Mouse (Mus musculus) mouse trophoblast stem cell (cell line): ENCODE measurements around the gene Rph3al.

Experiments
- in situ Hi-C, 2 experiments: fragments of 300-500 bp; cut with MseI, MboI; formaldehyde crosslinking; loops; 2 replicates in 1 of 2; 3 replicates in 1 of 2; pipeline ENCODE4 v1.15.1; 2025

Gene Rph3al

DNA sequence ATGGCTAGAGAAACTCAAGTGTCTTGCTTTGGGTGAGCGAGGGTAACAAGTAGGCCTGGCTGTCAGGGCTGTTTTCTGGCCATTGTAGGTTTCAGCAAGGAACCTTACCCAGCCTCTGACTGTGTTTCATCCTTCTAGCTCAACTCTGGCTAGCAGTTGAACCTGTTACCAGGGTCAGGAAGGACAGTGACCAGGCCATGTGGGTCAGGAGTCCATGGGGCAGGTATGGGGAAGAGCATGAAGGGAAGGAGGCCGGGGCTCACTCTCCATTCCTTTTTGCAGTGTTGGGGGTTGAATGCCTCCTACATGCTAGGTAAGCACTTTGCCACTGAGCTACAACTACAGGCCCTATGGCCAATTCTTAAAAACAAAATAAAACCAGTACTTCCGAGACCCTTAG is 107.8 kb downstream of the Rph3al start:
- in situ Hi-C loops: no loop called here

DNA sequence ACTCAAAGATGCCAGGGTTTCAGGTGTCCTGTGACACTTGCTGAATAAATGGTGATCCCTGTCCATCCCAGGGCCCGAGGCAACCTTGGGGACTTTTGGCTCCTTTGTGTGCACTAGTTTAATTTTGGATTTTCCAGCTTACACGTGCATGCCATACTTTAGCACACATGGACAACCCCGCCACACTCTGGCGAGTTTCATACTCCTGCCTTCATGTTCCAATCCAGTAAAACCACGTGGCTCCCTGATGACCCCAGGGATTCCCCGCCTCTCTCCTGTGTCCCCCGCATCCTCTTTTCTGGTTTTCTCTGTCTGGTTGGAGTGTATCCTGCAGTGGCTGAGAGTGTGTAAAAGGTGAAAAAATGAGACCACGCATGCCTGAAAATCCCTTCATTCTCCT is 110.8 kb downstream of the Rph3al start:
- in situ Hi-C loops: no loop called here

DNA sequence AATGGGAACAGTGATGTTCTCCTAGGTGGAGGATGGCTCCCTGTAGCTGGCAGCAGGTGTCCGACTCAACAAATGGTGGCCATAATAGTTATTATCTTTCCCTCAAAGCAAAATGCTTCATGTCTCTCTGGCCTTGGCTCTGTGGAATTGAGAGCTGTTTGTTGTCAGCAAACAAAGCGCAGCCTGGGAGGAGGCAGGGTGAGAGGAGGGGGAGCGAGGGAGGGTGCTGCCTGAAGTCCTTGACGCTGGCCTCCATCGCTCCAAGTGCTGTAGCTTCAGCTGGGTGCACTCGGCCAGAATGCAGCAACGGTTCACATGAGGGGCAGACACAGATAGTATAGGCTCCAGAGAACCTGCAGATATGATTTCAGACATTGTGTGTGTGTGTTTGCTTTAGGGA is 114.7 kb downstream of the Rph3al start:
- in situ Hi-C loops: no loop called here

DNA sequence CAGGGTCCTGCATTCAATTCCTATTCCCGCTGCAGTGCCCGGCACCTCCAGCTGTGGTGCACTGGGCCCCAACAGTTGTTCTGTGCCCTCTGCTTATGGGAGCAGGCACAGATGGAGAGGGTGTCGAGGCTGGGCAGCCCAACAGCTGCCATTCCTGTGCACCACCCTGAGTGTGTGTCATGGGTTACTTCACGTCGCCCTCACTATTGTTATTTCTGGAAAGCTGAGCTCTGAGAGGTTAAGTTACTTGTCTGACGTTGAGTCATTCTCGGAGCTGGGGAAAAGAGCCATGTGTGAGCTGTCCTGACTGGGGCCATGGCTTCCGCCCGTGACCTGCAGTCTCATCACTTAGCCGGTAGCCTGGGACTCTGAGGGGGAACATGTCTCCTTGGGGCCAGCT is 125.1 kb downstream of the Rph3al start:
- in situ Hi-C loops: no loop called here

DNA sequence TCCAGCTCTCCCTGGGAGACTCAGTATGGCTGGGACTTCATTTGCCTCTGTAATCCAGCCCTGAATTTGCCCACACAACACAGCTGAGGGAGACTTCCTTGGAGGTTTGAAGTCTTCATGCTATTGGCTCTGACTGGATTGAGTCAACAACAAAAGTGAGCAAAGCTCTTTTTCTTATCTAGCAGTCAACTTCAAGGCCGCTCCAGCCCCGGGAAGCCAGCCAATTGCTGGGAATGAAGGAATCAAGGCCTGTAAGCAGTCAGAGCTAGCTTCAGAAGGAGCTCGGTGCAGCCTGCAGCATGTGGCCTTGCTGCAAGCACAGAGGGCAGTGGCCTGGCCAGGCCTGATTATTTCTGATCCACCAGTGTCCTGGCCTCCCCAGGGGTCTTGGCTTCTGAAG is 126.3 kb downstream of the Rph3al start:
- in situ Hi-C loops: no loop called here

DNA sequence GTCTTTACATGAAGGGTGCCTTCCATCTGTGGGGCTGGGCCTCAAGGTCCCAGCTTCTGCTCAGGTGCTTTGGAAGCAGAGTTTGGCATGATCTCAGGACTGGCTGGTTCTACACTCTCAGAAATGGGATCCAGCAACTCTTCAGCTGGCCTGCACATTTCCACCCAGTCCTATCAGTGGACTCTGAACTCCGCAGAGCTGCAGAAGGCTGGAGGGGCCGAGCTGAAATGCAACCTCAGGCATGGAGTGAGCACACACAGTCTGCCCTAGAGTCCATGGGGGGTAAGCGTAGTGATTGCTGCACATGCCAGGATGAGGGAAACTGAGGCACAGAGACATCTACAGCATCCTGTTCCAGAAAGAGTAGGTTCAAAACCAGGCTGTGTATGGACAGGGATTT is 127.7 kb downstream of the Rph3al start:
- in situ Hi-C loops: no loop called here

DNA sequence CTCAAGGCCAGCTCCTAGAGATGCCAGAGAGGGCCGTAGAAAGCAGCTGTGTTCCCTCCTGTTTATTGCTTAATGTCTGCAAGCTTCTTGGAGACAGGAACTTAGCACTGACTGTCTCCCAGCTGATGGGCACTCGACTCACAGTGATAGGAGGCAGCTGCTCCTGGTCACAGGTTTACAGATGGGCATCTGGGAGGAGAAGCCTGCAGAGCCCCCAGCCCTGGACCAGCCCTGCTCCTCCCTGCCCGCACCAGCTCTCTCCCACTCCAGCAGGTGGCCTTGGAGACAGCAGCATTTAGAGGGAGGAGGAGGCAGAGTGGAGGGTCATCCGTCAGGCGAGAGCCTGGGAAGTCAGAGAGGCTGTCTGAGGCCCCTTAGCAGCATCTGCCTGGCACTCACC is 130.7 kb downstream of the Rph3al start:
- in situ Hi-C loops: no loop called here

DNA sequence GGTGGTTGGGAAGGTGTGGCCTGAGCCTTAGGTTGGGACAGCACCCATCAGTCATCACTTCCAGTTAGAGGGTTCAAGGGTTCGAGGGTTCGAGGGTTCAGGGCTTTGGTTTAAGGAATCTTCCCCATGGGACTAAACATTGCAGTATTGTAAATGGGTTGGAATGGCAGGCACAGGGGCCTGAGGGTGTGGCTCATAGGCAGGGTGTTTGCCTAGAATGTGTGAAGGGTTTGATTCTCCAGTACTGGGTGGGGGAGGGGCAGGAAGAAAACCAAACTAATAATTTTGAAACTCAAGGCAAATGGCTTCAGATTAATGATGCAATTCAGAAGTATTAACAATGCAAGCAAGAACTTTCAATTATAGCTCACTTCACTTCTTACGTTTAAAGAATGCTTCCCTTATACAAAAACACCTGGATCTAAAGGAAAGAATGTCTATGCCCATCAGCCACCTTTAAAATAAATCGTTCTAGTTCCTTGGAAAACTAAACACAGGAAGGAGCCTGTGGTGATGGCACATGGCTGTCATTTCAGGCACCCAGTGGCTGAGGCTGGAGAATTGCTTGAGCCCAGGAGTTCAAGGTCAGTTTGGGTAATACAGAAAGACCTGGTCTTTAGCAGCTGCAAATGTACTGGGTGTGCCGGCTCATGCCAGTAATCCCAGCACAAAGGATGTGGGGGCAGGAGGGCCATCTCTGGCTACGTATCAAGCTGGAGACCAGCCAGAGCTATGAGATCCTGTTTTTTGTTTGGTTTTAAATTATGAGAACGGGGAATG is 136.3 kb downstream of the Rph3al start:
- in situ Hi-C loops: no loop called here

DNA sequence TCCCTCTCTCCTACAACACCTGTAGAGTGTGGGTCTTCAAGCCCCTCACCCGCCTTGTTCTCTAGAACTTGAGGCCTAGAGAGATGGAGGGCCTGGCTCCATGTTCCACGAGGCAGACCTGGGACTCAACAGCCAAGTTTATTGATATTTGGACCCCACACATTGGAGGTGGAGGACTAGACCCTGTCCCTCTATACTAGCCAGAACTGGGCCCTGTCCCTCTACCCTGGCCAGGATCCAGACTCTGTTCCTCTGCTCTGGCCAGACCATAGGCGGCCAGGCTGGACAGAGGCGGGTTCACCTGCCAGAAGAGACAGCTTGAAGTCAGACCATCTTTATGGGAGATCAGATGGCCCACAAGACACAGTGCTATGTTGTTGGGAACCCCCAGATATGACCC is 136.9 kb downstream of the Rph3al start:
- in situ Hi-C loops: no loop called here

DNA sequence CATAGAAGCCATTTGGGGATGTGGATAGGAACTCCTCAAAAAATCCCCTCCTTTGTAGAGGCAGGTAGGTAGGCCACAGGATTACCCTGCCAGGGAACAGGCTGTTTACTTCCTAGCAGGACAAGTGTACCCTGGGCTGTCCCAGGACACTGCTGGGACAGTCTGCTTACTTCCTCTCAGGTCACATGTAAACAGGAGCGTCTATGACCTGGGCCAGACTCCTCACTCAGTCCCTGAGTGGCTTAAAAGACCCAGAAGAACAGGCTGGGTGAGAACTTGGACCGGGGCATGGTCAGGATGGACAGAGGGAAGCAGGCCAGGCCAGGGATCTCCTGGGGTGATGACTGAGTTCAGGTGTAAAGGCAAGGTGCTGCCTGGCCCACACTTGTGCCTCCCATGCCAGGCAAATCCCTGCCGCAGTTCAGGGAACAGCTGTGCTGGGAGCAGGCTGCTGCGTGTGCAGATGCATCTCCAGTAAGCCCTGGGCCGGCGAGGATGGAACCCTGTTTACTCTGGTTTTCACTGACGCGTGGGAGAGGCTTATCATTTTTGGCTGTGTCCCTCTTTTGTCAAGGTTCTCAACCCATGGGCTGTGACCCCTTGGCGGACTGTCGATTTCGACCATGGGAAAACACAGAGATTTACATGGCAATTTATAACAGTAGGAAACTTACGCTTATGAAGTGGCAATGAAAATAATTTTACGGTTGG is 141.5 kb downstream of the Rph3al start:
- in situ Hi-C loops: no loop called here

DNA sequence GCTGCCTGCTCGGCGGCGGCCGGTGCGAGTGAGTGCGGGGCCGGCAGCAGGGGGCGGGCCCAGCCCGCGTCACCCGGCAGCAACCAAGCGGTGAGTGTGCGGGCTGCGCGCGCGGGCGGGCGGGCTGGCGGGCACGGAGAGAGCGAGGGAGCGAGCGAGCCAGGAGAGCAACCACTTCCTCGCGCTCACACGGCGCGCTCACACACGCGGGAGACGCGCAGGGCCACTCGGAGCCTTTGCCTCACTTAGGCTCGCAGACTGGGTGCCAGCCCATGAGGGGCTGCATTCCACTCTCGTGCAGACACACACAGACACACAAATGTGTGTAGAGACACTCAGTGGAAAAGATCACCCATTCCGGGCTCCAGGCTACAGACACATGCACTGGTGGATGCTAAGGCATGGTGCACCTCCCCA is 142.2 kb downstream of the Rph3al start, which contains the start of gene Doc2b:
Gene Doc2b (minus strand): TSS at position 21 of the 417 bp plus-strand sequence.
- in situ Hi-C loops: no loop called here

DNA sequence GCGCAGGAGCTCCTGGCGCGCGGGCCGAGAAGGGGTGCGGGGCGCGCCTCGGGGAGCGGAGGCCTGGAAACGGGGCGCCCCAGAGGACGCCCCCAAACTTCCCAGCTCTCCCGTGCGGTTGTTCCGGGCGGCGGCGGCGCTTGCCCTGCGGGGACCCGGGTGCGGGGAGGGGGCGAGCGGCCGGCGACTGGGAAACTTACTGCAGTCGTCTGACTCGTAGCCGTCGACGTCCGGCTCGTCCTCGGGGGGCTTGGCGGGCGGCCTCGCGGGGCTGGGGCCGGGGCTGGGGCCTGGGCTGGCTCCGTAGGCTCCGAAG is 142.9 kb downstream of the Rph3al start:
- in situ Hi-C loops: no loop called here

DNA sequence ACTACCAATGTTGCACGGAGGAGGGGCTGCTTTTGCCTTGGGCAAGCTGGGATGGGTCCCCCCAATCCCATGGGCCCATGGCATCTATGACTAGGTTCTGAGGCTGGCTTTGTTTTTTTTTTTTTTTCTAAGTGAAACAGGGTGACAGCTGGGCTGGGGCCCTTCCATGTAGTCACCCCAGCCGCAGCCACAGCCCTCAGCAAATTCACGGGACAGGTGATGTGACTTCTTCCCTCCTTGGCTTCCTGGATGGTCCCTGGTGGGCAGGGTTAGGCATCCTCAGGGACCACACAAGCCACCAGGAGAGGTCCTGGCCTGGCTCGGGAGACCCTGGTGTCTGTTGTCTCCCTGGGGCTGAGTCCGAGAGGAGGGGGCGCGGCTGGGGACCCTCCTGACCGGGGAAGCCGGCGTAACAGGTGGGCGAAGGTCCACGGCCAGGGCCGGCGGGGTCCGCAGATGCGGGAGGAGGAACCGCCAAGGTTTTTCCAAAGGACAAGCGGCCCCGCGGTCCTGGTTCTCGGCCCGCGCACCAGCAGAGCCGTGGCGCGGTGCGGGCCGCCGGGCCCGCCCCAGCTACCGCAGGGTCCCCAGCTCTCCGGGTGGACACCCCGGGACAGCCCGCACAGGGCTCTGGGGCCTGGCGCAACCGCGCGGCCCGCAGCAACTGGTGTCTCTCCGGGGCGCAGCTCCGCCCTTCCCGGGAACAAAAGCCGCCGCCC is 143.5 kb downstream of the Rph3al start:
- in situ Hi-C loops: no loop called here

DNA sequence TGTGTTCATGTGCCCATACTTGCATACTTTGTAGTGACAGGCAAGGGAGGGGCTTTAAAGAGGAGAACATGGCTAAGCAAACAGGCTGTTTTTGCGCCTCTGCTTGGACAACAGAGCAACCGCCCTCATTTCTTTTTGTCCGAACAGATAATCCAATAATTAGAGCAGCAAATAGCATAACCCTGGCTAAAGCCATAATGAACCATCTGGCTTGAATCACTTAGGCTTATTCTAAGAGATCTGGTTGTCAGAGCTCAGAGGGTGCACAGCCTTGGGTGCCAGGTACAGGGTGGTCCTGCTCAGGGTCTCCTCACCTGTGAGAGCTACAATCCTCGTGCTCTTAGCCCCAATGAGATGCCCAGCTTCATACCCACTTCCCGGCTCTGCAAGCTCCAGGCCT is 144.9 kb downstream of the Rph3al start:
- in situ Hi-C loops: no loop called here

DNA sequence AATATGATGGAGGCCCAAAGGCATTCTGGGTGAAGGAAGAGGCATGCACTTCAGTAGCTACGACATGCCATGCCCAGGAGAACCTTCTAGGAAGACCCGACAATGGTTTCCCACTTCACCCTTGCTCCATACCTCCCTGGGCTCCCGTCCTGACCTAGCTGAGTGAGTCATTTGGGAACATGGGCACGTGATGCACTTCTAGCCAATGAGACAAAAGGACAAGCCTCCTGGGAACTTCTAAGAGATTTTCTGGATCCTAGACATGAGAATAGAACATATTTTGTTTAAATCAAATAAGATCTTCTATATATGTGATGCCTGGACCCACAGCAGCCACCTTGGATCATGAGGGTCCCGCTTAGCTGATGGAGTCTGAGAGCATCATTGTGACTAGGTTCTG is 145.7 kb downstream of the Rph3al start:
- in situ Hi-C loops: no loop called here

DNA sequence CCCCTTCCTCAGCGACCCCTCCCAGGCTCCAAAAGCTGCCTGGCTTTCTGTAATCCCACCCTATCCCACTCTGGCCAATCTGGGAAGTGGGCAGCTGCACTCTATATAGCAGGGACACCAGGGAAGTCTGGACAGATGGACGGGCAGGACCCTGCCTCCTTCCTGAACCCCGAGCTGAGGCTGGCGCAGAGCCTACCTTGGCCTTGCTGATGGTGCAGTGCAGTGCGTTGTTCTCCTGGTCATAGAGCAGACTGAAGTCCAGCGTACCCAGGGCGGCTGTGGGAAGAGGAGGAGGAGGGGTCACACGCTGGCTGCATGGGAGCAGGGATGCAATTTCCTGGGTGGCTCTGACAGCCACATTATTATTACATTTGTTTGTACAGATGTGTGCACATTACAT is 152.3 kb downstream of the Rph3al start:
- in situ Hi-C loops: loop anchor here in 1 of 2 experiments (10.0 kb wide), 1 partner anchor 189 kb away; no protein-coding TSS in a partner anchor

DNA sequence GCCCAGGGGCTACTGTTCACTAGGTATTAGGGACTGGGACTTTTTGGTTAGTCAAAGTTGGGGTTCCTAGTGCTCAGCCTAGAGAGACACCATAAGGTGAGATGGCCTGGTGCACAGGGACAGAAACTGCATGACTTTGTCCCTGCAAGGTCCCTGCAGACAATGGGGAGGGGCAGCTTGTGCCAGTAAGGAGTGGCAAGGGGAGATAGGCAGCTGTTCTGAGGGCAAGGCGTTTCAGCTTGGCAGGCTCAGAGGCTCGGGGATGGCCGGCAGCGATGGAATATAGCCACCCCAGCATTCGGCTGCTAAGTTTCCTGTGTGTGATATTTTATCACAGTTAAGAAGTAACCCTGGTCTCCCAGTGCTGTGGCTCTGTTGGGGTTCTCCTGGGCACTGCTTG is 154.4 kb downstream of the Rph3al start:
- in situ Hi-C loops: loop anchor here in 1 of 2 experiments (5.0 to 10.0 kb wide), 2 partner anchors 119 to 191 kb away; no protein-coding TSS in a partner anchor

DNA sequence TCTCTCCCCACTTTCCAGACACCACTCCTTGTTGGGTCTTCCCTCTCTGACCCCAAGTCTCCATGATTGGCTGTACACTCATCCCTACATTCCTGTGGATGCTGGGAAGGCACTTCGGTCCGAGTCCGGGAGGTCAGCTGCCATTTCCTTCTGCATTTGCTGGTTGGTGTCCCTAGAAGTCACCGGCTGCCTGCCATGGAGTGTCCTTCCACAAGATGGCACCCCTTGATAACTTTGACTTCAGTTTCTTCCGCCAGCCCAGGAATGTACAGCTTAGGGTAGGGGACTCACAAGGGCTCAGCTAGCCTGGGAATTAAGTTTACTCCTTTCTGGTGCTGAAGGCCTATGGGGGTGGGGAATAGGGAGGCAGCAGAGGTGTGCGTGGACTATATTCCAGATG is 156.3 kb downstream of the Rph3al start:
- in situ Hi-C loops: loop anchor here in 1 of 2 experiments (5.0 to 10.0 kb wide), 2 partner anchors 120 to 193 kb away; no protein-coding TSS in a partner anchor
